Mouse (Mus musculus): ENCODE data around the gene Sbno2. TPM values are rescaled to one million over a fixed set of nuclear protein-coding genes. Genes with fewer than 3 reads are reported as not detected.

Gene Sbno2
- polyA plus RNA-seq, 1 experiment from 2014 or later, result 14.1 TPM

GRCm38 (mm10) chr10:80021320-80021641, 84.1 kb downstream of the Sbno2 start:
- H3K27me3 ChIP-seq (replicated peaks; ENCODE audit: control insufficient read depth, insufficient read depth, low read length), result 0 out of 2 replicates have a peak, but pooled peaks cover under 1% of the 10 kb centered on the region
- WGBS, result 87% methylated on average over 13 of the region's 13 CpGs
- H3K36me3 ChIP-seq (ENCODE audit: control insufficient read depth, insufficient read depth, low read length), result 0 out of 2 replicates have a peak, but pooled peaks cover 3% of the 10 kb centered on the region
- H3K27ac ChIP-seq (ENCODE audit: low read depth), result no peak overlapping the region
- ATAC-seq (replicated peaks; ENCODE audit: low FRiP score, low TSS enrichment, low read depth) (no peak), DNase-seq (ENCODE audit: low spot score) (no peak)
- no peak overlapping the region for H3K4me2 ChIP-seq (ENCODE audit: low read length)
- H3K4me3 ChIP-seq (ENCODE audit: low read depth, low read length), result no peak overlapping the region
- peaks cover 14% of the 10 kb centered on the region; the same call in 1 of the 2 replicates for H3K4me1 ChIP-seq (replicated peaks; ENCODE audit: control insufficient read depth, insufficient read depth, low read length)
- H3K9ac ChIP-seq (ENCODE audit: low read length), result no peak overlapping the region
- no peaks in the 10 kb centered on the region for H3K9me3 ChIP-seq (ENCODE audit: control insufficient read depth, low read length)

- WGBS, result 87% methylated on average over 18 of the region's 18 CpGs
- Histone ChIP-seq H3K4me2 (ENCODE audit: low read length) (peak overlapping the region; percentile 47), H3K27ac (ENCODE audit: low read depth) (no peak overlapping the region), H3K4me3 (ENCODE audit: low read depth, low read length) (no peak overlapping the region), H3K4me1 (replicated peaks; ENCODE audit: control insufficient read depth, insufficient read depth, low read length) (peaks cover 14% of the 10 kb centered on the region; the same call in 1 of the 2 replicates), H3K9me3 (ENCODE audit: control insufficient read depth, low read length) (no peaks in the 10 kb centered on the region), H3K27me3 (replicated peaks; ENCODE audit: control insufficient read depth, insufficient read depth, low read length) (peaks cover 4% of the 10 kb centered on the region; the same call in 1 of the 2 replicates), H3K36me3 (ENCODE audit: control insufficient read depth, insufficient read depth, low read length) (0 out of 2 replicates have a peak, but pooled peaks cover 3% of the 10 kb centered on the region), H3K9ac (ENCODE audit: low read length) (no peak overlapping the region)
- ATAC-seq (replicated peaks; ENCODE audit: low FRiP score, low TSS enrichment, low read depth), result no peak
- DNase-seq (ENCODE audit: low spot score), result no peak
Observed at GRCm38 (mm10) chr10:80020603-80021319, 84.6 kb downstream of the Sbno2 start.

DNA sequence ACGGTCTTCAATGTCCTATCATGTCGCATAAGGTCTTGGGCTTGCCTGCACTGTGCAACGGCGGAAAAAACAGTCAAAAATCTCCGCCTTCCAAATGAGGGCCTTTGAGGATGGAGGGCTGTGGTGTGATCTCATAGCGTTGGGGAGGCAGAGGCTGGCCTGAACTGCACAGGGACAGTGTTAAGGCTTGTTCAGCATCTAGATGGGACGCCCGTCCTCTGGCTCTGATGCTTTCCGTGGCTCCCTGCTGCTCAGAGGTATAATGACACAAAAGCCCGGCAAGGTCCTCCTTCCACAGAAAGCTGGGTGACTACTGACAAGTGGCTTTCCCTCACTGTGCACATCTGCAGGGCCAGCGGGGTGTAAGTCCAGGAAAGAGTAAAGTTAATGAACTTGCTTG, 85.2 kb downstream of the Sbno2 start:
- 35% methylated on average over 11 of the region's 11 CpGs for WGBS
- H3K4me2 ChIP-seq (ENCODE audit: low read length), result peak overlapping the region; percentile 47
- ATAC-seq (replicated peaks; ENCODE audit: low FRiP score, low TSS enrichment, low read depth), result no peak; the same call in 1 of the 2 replicates

GRCm38 (mm10) chr10:80019471-80020131, 85.8 kb downstream of the Sbno2 start:
- Histone ChIP-seq H3K27me3 (replicated peaks; ENCODE audit: control insufficient read depth, insufficient read depth, low read length) (peaks cover 9% of the 10 kb centered on the region), H3K4me1 (replicated peaks; ENCODE audit: control insufficient read depth, insufficient read depth, low read length) (peaks cover 14% of the 10 kb centered on the region; the same call in 1 of the 2 replicates), H3K9ac (ENCODE audit: low read length) (peak overlapping the region; percentile 53), H3K4me3 (ENCODE audit: low read depth, low read length) (peak overlapping the region; percentile 27), H3K9me3 (ENCODE audit: control insufficient read depth, low read length) (no peaks in the 10 kb centered on the region), H3K27ac (ENCODE audit: low read depth) (peak overlapping the region; percentile 52), H3K4me2 (ENCODE audit: low read length) (peak overlapping the region; percentile 47), H3K36me3 (ENCODE audit: control insufficient read depth, insufficient read depth, low read length) (0 out of 2 replicates have a peak, but pooled peaks cover 3% of the 10 kb centered on the region)
- DNase-seq (ENCODE audit: low spot score) (peak; percentile 71), ATAC-seq (replicated peaks; ENCODE audit: low FRiP score, low TSS enrichment, low read depth) (peak; percentile 75)
- 8% methylated on average over 20 of the region's 20 CpGs for WGBS

More for the DNA sequence above, 85.2 kb downstream of the Sbno2 start:
- 0 out of 2 replicates have a peak, but pooled peaks cover 3% of the 10 kb centered on the region for H3K36me3 ChIP-seq (ENCODE audit: control insufficient read depth, insufficient read depth, low read length)
- no peak for DNase-seq (ENCODE audit: low spot score)
- H3K27ac ChIP-seq (ENCODE audit: low read depth), result peak overlapping the region; percentile 52; the same call in 1 of the 2 replicates
- peaks cover 14% of the 10 kb centered on the region; the same call in 1 of the 2 replicates for H3K4me1 ChIP-seq (replicated peaks; ENCODE audit: control insufficient read depth, insufficient read depth, low read length)
- peaks cover 4% of the 10 kb centered on the region; the same call in 1 of the 2 replicates for H3K27me3 ChIP-seq (replicated peaks; ENCODE audit: control insufficient read depth, insufficient read depth, low read length)
- H3K4me3 ChIP-seq (ENCODE audit: low read depth, low read length), result peak overlapping the region; percentile 27
- no peaks in the 10 kb centered on the region for H3K9me3 ChIP-seq (ENCODE audit: control insufficient read depth, low read length)
- peak overlapping the region; percentile 53 for H3K9ac ChIP-seq (ENCODE audit: low read length)

GRCm38 (mm10) chr10:80018739-80019297, 86.6 kb downstream of the Sbno2 start:
- Histone ChIP-seq H3K36me3 (ENCODE audit: control insufficient read depth, insufficient read depth, low read length) (0 out of 2 replicates have a peak, but pooled peaks cover 3% of the 10 kb centered on the region), H3K4me3 (ENCODE audit: low read depth, low read length) (no peak overlapping the region), H3K27ac (ENCODE audit: low read depth) (no peak overlapping the region; the same call in 1 of the 2 replicates), H3K4me2 (ENCODE audit: low read length) (peak overlapping the region; percentile 47), H3K27me3 (replicated peaks; ENCODE audit: control insufficient read depth, insufficient read depth, low read length) (peaks cover 17% of the 10 kb centered on the region), H3K9ac (ENCODE audit: low read length) (no peak overlapping the region), H3K4me1 (replicated peaks; ENCODE audit: control insufficient read depth, insufficient read depth, low read length) (peaks cover 14% of the 10 kb centered on the region; the same call in 1 of the 2 replicates), H3K9me3 (ENCODE audit: control insufficient read depth, low read length) (no peaks in the 10 kb centered on the region)
- WGBS, result 6% methylated on average over 14 of the region's 15 CpGs
- DNase-seq (ENCODE audit: low spot score) (peak; percentile 70), ATAC-seq (replicated peaks; ENCODE audit: low FRiP score, low TSS enrichment, low read depth) (peak; percentile 61)

GRCm38 (mm10) chr10:80017771-80018170, 87.6 kb downstream of the Sbno2 start:
- no peak overlapping the region for H3K27ac ChIP-seq (ENCODE audit: low read depth)
- DNase-seq (ENCODE audit: low spot score) (no peak), ATAC-seq (replicated peaks; ENCODE audit: low FRiP score, low TSS enrichment, low read depth) (no peak)
- 84% methylated on average over 14 of the region's 14 CpGs for WGBS
- H3K36me3 ChIP-seq (ENCODE audit: control insufficient read depth, insufficient read depth, low read length), result 0 out of 2 replicates have a peak, but pooled peaks cover 3% of the 10 kb centered on the region
- H3K27me3 ChIP-seq (replicated peaks; ENCODE audit: control insufficient read depth, insufficient read depth, low read length), result peaks cover 27% of the 10 kb centered on the region
- H3K9ac ChIP-seq (ENCODE audit: low read length), result no peak overlapping the region
- no peak overlapping the region for H3K4me2 ChIP-seq (ENCODE audit: low read length)
- peaks cover 14% of the 10 kb centered on the region; the same call in 1 of the 2 replicates for H3K4me1 ChIP-seq (replicated peaks; ENCODE audit: control insufficient read depth, insufficient read depth, low read length)
- H3K4me3 ChIP-seq (ENCODE audit: low read depth, low read length), result no peak overlapping the region
- H3K9me3 ChIP-seq (ENCODE audit: control insufficient read depth, low read length), result no peaks in the 10 kb centered on the region

- no peak overlapping the region for H3K4me2 ChIP-seq (ENCODE audit: low read length)
- H3K9me3 ChIP-seq (ENCODE audit: control insufficient read depth, low read length), result no peaks in the 10 kb centered on the region
- H3K4me3 ChIP-seq (ENCODE audit: low read depth, low read length), result no peak overlapping the region
- peaks cover 14% of the 10 kb centered on the region; the same call in 1 of the 2 replicates for H3K4me1 ChIP-seq (replicated peaks; ENCODE audit: control insufficient read depth, insufficient read depth, low read length)
- peaks cover 29% of the 10 kb centered on the region for H3K27me3 ChIP-seq (replicated peaks; ENCODE audit: control insufficient read depth, insufficient read depth, low read length)
- ATAC-seq (replicated peaks; ENCODE audit: low FRiP score, low TSS enrichment, low read depth), result no peak
- H3K9ac ChIP-seq (ENCODE audit: low read length), result no peak overlapping the region
- no peak overlapping the region for H3K27ac ChIP-seq (ENCODE audit: low read depth)
- DNase-seq (ENCODE audit: low spot score), result no peak
- 74% methylated on average over 3 of the region's 3 CpGs for WGBS
- H3K36me3 ChIP-seq (ENCODE audit: control insufficient read depth, insufficient read depth, low read length), result 0 out of 2 replicates have a peak, but pooled peaks cover 3% of the 10 kb centered on the region
Observed at GRCm38 (mm10) chr10:80017361-80017760, 88.0 kb downstream of the Sbno2 start.

GRCm38 (mm10) chr10:80016931-80017330, 88.4 kb downstream of the Sbno2 start:
- H3K36me3 ChIP-seq (ENCODE audit: control insufficient read depth, insufficient read depth, low read length), result 0 out of 2 replicates have a peak, but pooled peaks cover under 1% of the 10 kb centered on the region
- WGBS, result 92% methylated on average over 10 of the region's 10 CpGs
- H3K4me3 ChIP-seq (ENCODE audit: low read depth, low read length), result 0 out of 2 replicates have a peak overlapping the region, but pooled peaks have one; percentile 6
- DNase-seq (ENCODE audit: low spot score) (no peak), ATAC-seq (replicated peaks; ENCODE audit: low FRiP score, low TSS enrichment, low read depth) (no peak)
- peaks cover 29% of the 10 kb centered on the region for H3K27me3 ChIP-seq (replicated peaks; ENCODE audit: control insufficient read depth, insufficient read depth, low read length)
- H3K27ac ChIP-seq (ENCODE audit: low read depth), result no peak overlapping the region
- no peak overlapping the region for H3K4me2 ChIP-seq (ENCODE audit: low read length)
- no peak overlapping the region for H3K9ac ChIP-seq (ENCODE audit: low read length)
- no peaks in the 10 kb centered on the region for H3K9me3 ChIP-seq (ENCODE audit: control insufficient read depth, low read length)
- peaks cover 14% of the 10 kb centered on the region; the same call in 1 of the 2 replicates for H3K4me1 ChIP-seq (replicated peaks; ENCODE audit: control insufficient read depth, insufficient read depth, low read length)

All from intestine, embryonic 14.5 days (tissue).